Mouse (Mus musculus) midbrain, embryonic 11.5 days (tissue): ENCODE measurements at regions not wholly inside any gene's neighbourhood (a gene's known extent, or its start where the extent isn't known, plus 50 kb on each side); places are given as distances from the start of the nearest gene placed in this dataset.
"Not testable (repeated sequence)": the region's sequence is repeated elsewhere in the genome, so short reads cannot be mapped to it uniquely, and the experiment has no call there.

ENCODE experiments used
- ATAC-seq: fragments of 200-750 bp; cut with Nextera tagmentation; 2 replicates; pipeline ENCODE4 v1.8.0; 2017; ENCODE audit warnings: moderate TSS enrichment, moderate library complexity; ENCODE audit not compliant: low FRiP score
- DNase-seq: peaks from one replicate; pipeline ENCODE4 v3.0.0; 2015; ENCODE audit warnings: low spot score; ENCODE audit errors: missing footprints
- H3K27ac ChIP-seq: fragments of 300-500 bp; sonication (generic); 2 replicates; pipeline ENCODE4 v1.5.1; 2014; ENCODE audit warnings: low read depth, low read length
- H3K27me3 ChIP-seq: fragments of 300-500 bp; sonication (generic); 2 replicates; pipeline ENCODE4 v1.6.1; 2014; ENCODE audit warnings: mild to moderate bottlenecking, low read length, moderate library complexity, mixed read lengths; ENCODE audit not compliant: control insufficient read depth, insufficient read depth
- H3K36me3 ChIP-seq: fragments of 300-500 bp; sonication (generic); 2 replicates; pipeline ENCODE4 v1.6.1; 2014; ENCODE audit warnings: mild to moderate bottlenecking, low read length, moderate library complexity, mixed read lengths; ENCODE audit not compliant: control insufficient read depth, insufficient read depth
- H3K4me1 ChIP-seq: fragments of 300-500 bp; sonication (generic); 2 replicates; pipeline ENCODE4 v1.6.1; 2014; ENCODE audit warnings: low read length; ENCODE audit not compliant: control insufficient read depth, insufficient read depth
- H3K4me2 ChIP-seq: fragments of 300-500 bp; sonication (generic); 2 replicates; pipeline ENCODE4 v1.6.1; 2014; ENCODE audit warnings: mild to moderate bottlenecking, moderate library complexity
- H3K4me3 ChIP-seq: fragments of 300-500 bp; sonication (generic); 2 replicates; pipeline ENCODE4 v1.5.1; 2014; ENCODE audit warnings: low read depth, low read length
- H3K9ac ChIP-seq: fragments of 300-500 bp; sonication (generic); 2 replicates; pipeline ENCODE4 v1.6.1; 2014; ENCODE audit warnings: low read length
- H3K9me3 ChIP-seq: fragments of 300-500 bp; sonication (generic); 2 replicates; pipeline ENCODE4 v1.6.1; 2016; ENCODE audit warnings: low read length; ENCODE audit not compliant: control insufficient read depth
- WGBS: fragments of 180-500 bp; shearing (Covaris S2); extraction: QIAGEN DNeasy Blood & Tissue Kit; methylation state at CpG from one replicate; pipeline ENCODE4 v1.1.7; 2014; 5-methylcytosine and 5-hydroxymethylcytosine counted together

GRCm38 (mm10) chr14:87612871-87613270 lies 196.4 kb downstream of the Tdrd3 start:
- Histone ChIP-seq H3K27me3 (no peaks in the 10 kb centered on the region), H3K4me3 (no peak overlapping the region), H3K9me3 (no peaks in the 10 kb centered on the region), H3K36me3 (no peaks in the 10 kb centered on the region), H3K4me1 (no peaks in the 10 kb centered on the region), H3K4me2 (no peak overlapping the region), H3K9ac (no peak overlapping the region), H3K27ac (no peak overlapping the region)
- 90% methylated on average over 4 of the region's 4 CpGs for WGBS
- ATAC-seq (no peak), DNase-seq (no peak)

GRCm38 (mm10) chr14:87619368-87620035 lies 203.1 kb downstream of the Tdrd3 start:
- H3K27me3 ChIP-seq = no peaks in the 10 kb centered on the region
- no peak overlapping the region for H3K9ac ChIP-seq
- no peak overlapping the region for H3K4me3 ChIP-seq
- H3K9me3 ChIP-seq = no peaks in the 10 kb centered on the region
- 75% methylated on average over 5 of the region's 5 CpGs for WGBS
- DNase-seq (no peak), ATAC-seq (peak; percentile 65)
- H3K36me3 ChIP-seq = no peaks in the 10 kb centered on the region
- no peak overlapping the region for H3K4me2 ChIP-seq
- no peaks in the 10 kb centered on the region for H3K4me1 ChIP-seq
- no peak overlapping the region for H3K27ac ChIP-seq

- ATAC-seq (no peak), DNase-seq (no peak)
- Histone ChIP-seq H3K27ac (no peak overlapping the region), H3K4me1 (no peaks in the 10 kb centered on the region), H3K4me3 (no peak overlapping the region), H3K36me3 (no peaks in the 10 kb centered on the region), H3K9me3 (no peaks in the 10 kb centered on the region), H3K4me2 (no peak overlapping the region), H3K9ac (no peak overlapping the region), H3K27me3 (no peaks in the 10 kb centered on the region)
- 76% methylated on average over 7 of the region's 7 CpGs for WGBS
Observed at GRCm38 (mm10) chr14:87631078-87631813, 214.8 kb downstream of the Tdrd3 start.

GRCm38 (mm10) chr14:87634596-87634995 lies 218.2 kb downstream of the Tdrd3 start:
- no peaks in the 10 kb centered on the region for H3K27me3 ChIP-seq
- no peak overlapping the region for H3K9ac ChIP-seq
- WGBS = 37% methylated on average over 3 of the region's 3 CpGs
- no peaks in the 10 kb centered on the region for H3K36me3 ChIP-seq
- no peak for ATAC-seq
- no peak overlapping the region for H3K27ac ChIP-seq
- DNase-seq = no peak
- no peaks in the 10 kb centered on the region for H3K9me3 ChIP-seq
- no peak overlapping the region for H3K4me3 ChIP-seq
- no peak overlapping the region for H3K4me2 ChIP-seq
- no peaks in the 10 kb centered on the region for H3K4me1 ChIP-seq

GRCm38 (mm10) chr14:87637131-87637530 lies 220.7 kb downstream of the Tdrd3 start:
- WGBS = 86% methylated on average over 2 of the region's 2 CpGs
- ATAC-seq (no peak), DNase-seq (no peak)
- Histone ChIP-seq H3K9ac (no peak overlapping the region), H3K4me2 (no peak overlapping the region), H3K36me3 (no peaks in the 10 kb centered on the region), H3K27me3 (no peaks in the 10 kb centered on the region), H3K27ac (no peak overlapping the region), H3K4me3 (no peak overlapping the region), H3K4me1 (no peaks in the 10 kb centered on the region), H3K9me3 (no peaks in the 10 kb centered on the region)

- 67% methylated on average over 2 of the region's 2 CpGs for WGBS
- ATAC-seq (no peak), DNase-seq (no peak)
- Histone ChIP-seq H3K4me2 (no peak overlapping the region), H3K9ac (no peak overlapping the region), H3K27me3 (no peaks in the 10 kb centered on the region), H3K9me3 (no peaks in the 10 kb centered on the region), H3K4me3 (no peak overlapping the region), H3K4me1 (no peaks in the 10 kb centered on the region), H3K27ac (no peak overlapping the region), H3K36me3 (no peaks in the 10 kb centered on the region)
Observed at GRCm38 (mm10) chr14:87667910-87668309, 251.5 kb downstream of the Tdrd3 start.

- H3K4me1 ChIP-seq = no peaks in the 10 kb centered on the region
- H3K27ac ChIP-seq = no peak overlapping the region
- 0 out of 2 replicates have a peak, but pooled peaks have one; percentile 57 for ATAC-seq
- DNase-seq = no peak
- no peak overlapping the region for H3K9ac ChIP-seq
- H3K4me3 ChIP-seq = no peak overlapping the region
- no peaks in the 10 kb centered on the region for H3K9me3 ChIP-seq
- no peak overlapping the region for H3K4me2 ChIP-seq
- WGBS = 84% methylated on average over 2 of the region's 2 CpGs
- no peaks in the 10 kb centered on the region for H3K27me3 ChIP-seq
- H3K36me3 ChIP-seq = no peaks in the 10 kb centered on the region
Observed at GRCm38 (mm10) chr14:87669496-87669895, 253.1 kb downstream of the Tdrd3 start.

- Histone ChIP-seq H3K9me3 (no peaks in the 10 kb centered on the region), H3K4me3 (no peak overlapping the region), H3K4me1 (no peaks in the 10 kb centered on the region), H3K27ac (no peak overlapping the region), H3K4me2 (no peak overlapping the region), H3K9ac (no peak overlapping the region), H3K36me3 (no peaks in the 10 kb centered on the region), H3K27me3 (no peaks in the 10 kb centered on the region)
- DNase-seq (no peak), ATAC-seq (no peak)
- WGBS = 88% methylated on average over 3 of the region's 3 CpGs
Observed at GRCm38 (mm10) chr14:87680788-87681187, 264.3 kb downstream of the Tdrd3 start.

GRCm38 (mm10) chr14:87683091-87683806 lies 266.8 kb downstream of the Tdrd3 start:
- H3K4me2 ChIP-seq, ATAC-seq: not testable (repeated sequence)
- 89% methylated on average over 4 of the region's 4 CpGs for WGBS

More at GRCm38 (mm10) chr14:87683091-87683806, 266.8 kb downstream of the Tdrd3 start:
- H3K4me3 ChIP-seq, H3K9me3 ChIP-seq, DNase-seq, H3K36me3 ChIP-seq, H3K9ac ChIP-seq, H3K4me1 ChIP-seq, H3K27me3 ChIP-seq, H3K27ac ChIP-seq: not testable (repeated sequence)
